Mouse (Mus musculus): Measurements from ENCODE around the gene Plekhh3.

GRCm38 (mm10) chr11:101200986-101201385, 29.8 kb upstream of the Plekhh3 start:
- TF ChIP-seq CTCF (IDR thresholded peaks at IDR 0.05; ENCODE audit: low read depth), result peak; percentile 89
- TF ChIP-seq EP300 (optimal IDR thresholded peaks at IDR 0.05), result no peak

All from stomach, postnatal 0 days (tissue).